Mouse (Mus musculus) gastrocnemius, adult 2 months (tissue): ENCODE results near the gene Bcl9l. TPM values are rescaled to one million over a fixed set of nuclear protein-coding genes. Genes with fewer than 3 reads are reported as not detected.

Experiments used
- DNase-seq: peaks from one replicate; pipeline ENCODE4 v3.0.0; 2022
- H3K27ac ChIP-seq: fragments of 200-600 bp; 2 replicates; pipeline ENCODE4 v1.8.1; 2022; ENCODE audit warnings: mild to moderate bottlenecking
- H3K4me3 ChIP-seq: fragments of 200-600 bp; 2 replicates; pipeline ENCODE4 v1.8.1; 2022; ENCODE audit warnings: mild to moderate bottlenecking, moderate library complexity
- CTCF ChIP-seq: fragments of 200-600 bp; IDR thresholded peaks from 2 replicates; pipeline ENCODE4 v1.8.1; 2022; ENCODE audit warnings: antibody characterized with exemption, mild to moderate bottlenecking, moderate library complexity
- intact Hi-C: fragments of 180-260 bp; cut with DNase I; formaldehyde crosslinking; loops from one replicate; pipeline ENCODE4 v1.15.1; 2025
- total RNA-seq, 2 experiments: library from RNA; stranded (reverse); gene quantifications; 2 replicates each; pipeline ENCODE4 v1.2.3; 2021

Bcl9l gene
- total RNA-seq, 2 experiments from 2014 or later = 38.3 to 43.6 TPM

DNA sequence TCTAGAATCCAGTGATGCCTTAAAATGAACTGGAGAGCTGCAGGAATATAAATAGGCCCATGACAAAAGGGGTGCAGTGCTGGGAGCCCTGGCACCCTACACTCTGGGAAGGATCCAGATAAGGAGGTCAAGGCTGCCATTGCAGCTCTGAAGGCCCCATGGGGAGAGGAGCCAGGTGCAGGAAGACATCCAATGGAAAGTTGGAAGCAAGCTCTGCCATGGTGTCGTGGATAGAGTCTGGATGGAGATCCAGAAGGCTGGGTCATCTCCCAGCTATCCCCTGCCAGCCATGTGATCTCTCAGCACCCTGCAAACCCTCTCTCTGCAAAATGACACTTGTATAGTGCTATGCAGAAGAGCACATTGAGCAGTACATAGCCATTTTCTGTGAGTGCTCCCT lies 8.3 kb upstream of the Bcl9l start:
- peak overlapping the region; percentile 90 for H3K27ac ChIP-seq
- TF ChIP-seq CTCF = no peak
- H3K4me3 ChIP-seq = no peak overlapping the region
- peak; percentile 93 for DNase-seq
- intact Hi-C loops = loop anchor here (2.0 kb wide), 1 partner anchor 20 kb away; the partner anchor contains the start of gene Upk2

DNA sequence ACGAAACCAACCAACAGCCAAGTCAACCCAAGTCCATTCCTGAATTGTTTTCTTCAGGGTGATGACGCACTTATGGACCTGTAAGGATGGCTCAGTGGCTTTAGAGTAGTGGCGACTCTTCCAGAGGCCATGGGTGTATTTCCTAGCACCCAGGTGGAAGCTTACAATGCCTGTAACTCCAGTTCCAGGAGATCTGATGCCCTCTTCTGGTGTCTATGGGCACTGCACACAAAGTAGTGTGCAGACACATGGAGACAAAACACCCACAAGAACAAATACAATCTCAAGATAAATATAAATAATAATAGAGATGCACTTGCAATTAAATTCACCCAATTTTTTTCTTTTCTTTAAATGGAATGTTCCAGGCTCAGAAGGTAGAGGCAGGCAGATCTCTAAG lies 6.7 kb upstream of the Bcl9l start:
- Histone ChIP-seq H3K27ac (no peak overlapping the region), H3K4me3 (no peak overlapping the region)
- peak; percentile 36; the same call in 1 of the 2 replicates for TF ChIP-seq CTCF
- DNase-seq = no peak
- intact Hi-C loops = loop anchor here (2.0 kb wide), 1 partner anchor 21 kb away; the partner anchor contains the start of gene Upk2

DNA sequence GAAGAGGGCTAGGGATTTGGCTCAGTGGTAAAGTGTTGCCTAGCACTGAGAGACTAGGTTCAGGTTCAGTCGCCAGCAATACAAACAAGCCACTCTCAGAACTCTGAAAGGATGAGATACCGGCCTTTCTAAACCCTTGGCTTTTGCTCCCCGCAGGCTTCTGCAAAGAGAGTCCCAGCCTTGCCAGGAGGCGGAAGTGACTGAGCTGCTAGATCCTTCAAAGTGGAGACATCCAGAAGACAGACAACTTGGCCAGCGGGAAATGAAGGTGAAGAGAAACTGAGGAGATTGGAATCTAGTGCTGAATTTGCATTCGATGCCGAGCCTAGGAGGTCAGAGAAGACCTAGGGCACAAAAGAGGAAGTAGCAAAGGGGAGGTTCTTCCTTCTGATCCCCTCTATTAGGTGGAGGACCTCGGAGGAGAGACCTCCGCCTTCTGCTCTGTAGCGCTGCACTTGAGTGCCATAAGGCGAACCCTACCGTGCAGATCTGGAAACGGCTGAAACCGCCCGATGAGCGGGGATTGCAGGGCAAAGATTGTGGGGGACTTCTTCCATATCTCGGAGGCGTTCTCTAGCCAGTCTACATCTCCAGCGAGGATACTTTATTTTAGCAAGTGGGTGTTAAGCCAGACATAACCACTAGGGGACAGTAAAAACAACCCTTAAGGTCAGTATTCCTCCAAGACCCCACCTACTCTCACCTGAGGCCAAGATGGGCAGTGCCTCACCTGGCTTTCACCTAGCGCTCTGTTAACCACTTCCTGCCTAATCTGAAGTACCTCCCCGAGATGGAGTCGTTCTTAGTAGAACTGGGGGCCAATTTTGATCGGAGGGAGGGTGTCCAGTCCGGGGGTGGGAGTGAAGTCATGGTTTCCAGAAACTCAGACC lies 5.0 kb upstream of the Bcl9l start:
- intact Hi-C loops = no loop called here
- Histone ChIP-seq H3K4me3 (peak overlapping the region; percentile 81), H3K27ac (peak overlapping the region; percentile 95)
- DNase-seq = peak; percentile 62
- peak; percentile 93; the same call in 1 of the 2 replicates for TF ChIP-seq CTCF

DNA sequence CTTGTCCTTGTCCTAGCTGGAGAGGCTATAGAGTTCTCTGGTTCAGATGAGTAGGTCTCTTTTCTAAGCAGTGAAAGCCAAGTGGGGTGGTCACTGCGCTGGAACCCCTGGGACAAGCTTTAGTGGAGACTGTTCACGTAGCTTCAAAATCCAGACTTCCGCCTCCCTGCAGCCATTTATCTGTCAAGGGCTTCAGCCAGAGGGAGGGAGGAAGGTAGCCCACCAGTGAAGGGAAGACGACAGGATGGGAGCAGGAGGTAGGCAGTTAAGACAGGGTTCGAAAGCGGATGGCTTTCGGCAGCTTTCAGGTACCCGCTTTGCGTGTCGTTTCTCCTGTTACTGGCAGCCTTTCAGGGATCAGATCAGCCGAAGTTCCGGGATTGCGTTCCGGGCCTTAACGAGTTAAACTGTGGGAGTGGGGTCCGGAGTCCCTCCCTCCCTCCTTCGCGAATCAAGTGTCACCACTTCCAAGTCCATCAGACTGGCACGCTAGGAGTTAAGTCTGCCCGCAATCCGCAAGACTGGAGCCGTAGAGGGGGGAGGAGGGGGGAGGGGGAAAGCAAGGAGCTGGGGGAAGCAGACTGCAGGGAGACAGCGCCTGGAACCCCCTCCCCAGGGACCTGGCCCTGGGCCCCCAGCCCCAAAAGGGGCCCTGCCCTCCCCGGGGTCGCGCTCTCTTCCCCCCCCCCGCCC lies 4.2 kb upstream of the Bcl9l start:
- intact Hi-C loops = no loop called here
- no peak for TF ChIP-seq CTCF
- peak; percentile 34 for DNase-seq
- peak overlapping the region; percentile 95 for H3K27ac ChIP-seq
- H3K4me3 ChIP-seq = peak overlapping the region; percentile 81

DNA sequence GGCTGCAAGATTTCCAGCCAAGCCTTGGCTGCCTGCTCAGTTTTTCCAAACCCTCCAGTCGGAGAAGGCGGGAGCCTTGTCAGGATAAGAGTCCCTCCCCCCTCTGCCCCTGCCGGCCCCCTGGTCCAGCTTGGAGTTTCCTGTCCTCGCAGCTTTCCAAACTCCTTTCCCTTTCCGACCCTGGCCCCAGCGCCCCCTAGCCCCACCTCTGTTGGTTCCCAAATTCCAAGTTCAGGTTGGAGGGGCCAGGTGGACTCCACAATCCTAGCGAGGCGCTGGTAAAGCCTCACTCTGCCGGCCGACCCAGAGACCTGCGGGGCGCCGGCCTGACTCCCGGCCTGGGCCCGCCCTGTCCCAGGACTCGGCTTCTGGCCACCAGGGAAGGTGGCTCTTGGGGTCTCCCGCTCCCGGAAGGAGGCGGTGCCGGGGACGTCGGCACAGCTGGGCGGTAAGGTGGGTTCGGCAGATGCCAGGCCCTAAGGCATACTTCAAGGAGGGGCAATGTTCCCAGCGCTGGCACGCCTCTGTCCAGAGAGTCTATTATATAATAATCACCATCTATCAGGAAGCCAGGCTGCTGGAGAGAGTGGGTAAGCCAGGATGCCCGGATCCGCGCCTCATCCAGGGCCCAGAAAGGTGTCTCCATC lies 3.5 kb upstream of the Bcl9l start:
- TF ChIP-seq CTCF = peak; percentile 23; the same call in 1 of the 2 replicates
- DNase-seq = peak; percentile 90
- H3K27ac ChIP-seq = peak overlapping the region; percentile 95
- intact Hi-C loops = no loop called here
- peak overlapping the region; percentile 81 for H3K4me3 ChIP-seq

DNA sequence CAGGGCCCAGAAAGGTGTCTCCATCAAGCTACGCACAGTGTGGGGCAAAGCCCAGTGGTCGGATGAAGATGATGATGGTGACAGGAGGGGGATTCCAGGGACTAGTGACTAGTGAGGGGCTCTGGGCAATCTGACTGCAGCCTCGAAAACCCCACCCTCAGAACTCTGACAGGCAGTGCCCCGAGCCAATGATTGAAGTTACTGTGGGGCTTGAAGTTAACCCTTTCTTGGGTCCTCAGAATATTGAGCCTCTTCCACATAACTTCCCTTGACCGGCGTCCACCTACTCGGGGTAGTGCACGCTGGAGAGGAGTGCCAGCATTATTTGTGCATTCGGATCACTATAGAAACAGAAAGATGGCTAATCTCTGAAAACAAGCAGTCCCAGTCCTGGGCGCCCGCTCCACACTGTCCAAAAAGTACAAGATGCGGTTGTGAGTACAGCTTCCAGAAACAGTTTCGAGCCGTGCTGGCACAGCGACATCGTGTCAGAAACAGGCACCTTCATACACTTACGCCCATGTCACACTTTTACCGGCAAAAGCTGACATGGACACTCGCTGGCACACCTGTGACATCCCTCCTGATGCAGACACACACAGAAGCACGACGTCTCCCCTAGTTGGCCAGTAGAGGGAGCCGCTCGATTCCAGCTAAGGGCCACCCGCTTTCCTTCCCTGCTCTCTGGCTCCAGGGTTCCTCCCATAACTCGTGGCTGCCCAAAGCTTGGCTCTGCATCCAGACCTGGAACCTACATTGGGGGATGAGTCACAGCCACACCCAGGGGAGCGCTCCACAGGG lies 2.8 kb upstream of the Bcl9l start:
- intact Hi-C loops = loop anchor here (1.0 kb wide), 2 partner anchors 22 to 125 kb away; no protein-coding TSS in a partner anchor
- peak; percentile 93 for DNase-seq
- Histone ChIP-seq H3K27ac (peak overlapping the region; percentile 95), H3K4me3 (peak overlapping the region; percentile 81)
- TF ChIP-seq CTCF = peak; percentile 93

DNA sequence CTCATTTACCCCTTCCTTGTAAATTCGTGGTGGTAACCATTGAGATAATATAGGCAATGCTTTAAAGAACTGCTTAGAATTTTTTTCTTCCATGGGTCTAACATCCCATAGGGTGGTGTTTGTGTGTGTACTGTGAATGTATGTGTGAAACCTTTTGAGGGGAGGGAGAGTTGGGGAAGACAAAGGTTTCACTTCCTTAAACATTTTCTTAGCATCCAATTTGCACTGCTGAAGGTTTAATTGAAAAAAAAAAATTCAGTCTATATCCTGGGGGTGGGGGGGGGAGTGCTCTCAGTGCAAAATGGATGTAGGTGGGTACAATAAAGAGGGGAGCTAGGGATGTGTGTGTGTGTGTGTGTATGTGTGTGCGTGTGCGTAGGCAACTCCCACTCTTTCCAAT lies 513 bp upstream of the Bcl9l start:
- DNase-seq = no peak
- peak overlapping the region; percentile 97 for H3K27ac ChIP-seq
- no peak for TF ChIP-seq CTCF
- intact Hi-C loops = no loop called here
- H3K4me3 ChIP-seq = peak overlapping the region; percentile 100

GRCm38 (mm10) chr9:44483041-44483509 lies 450 bp downstream of the Bcl9l start:
- Histone ChIP-seq H3K4me3 (peak overlapping the region; percentile 100), H3K27ac (peak overlapping the region; percentile 97)
- intact Hi-C loops = loop anchor here (1.0 kb wide), 1 partner anchor 16 kb away; no protein-coding TSS in a partner anchor
- TF ChIP-seq CTCF = no peak
- DNase-seq = peak; percentile 65

- no peak for TF ChIP-seq CTCF
- peak; percentile 82 for DNase-seq
- Histone ChIP-seq H3K4me3 (peak overlapping the region; percentile 100), H3K27ac (peak overlapping the region; percentile 97)
- intact Hi-C loops = loop anchor here (1.0 kb wide), 1 partner anchor 16 kb away; no protein-coding TSS in a partner anchor
Observed at GRCm38 (mm10) chr9:44483510-44484044, 952 bp downstream of the Bcl9l start.

DNA sequence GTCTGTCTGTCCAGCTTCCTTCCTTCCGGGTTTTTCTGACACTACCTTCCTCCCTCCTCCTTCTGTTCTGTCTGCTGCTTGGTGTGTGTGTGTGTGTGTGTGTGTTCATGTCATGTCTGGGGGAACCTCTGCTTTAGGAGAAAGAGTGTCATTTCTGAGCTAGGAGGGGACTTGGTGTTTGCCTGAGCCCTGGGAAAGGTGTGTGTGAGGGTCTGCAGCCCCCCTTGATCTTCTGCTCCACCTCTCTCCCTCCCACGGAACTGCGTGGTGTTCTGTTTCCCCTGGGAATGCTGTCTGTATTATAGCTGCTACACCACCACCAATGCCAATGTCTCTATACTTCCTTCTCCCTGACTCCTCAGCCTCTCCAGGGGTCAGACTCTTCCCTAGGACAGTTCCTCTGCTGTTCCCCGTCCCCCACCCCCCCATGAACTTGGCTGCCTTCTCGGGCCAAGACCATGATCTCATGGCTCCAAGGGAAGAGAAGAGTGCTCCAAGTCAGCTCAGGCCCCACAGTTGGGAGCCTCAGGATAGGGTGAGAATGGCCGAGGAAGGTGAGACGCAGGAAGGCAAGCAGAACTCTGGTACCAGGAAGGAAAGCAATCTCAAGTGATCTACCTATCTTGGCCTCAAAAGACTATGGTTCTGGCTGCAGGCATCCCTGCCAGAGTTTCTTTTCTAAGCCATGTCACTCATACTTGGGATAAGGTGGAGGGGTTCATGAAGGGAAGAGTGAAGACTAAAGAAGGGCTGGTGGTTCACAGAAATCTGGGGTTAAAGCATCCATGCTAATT lies 1.9 kb downstream of the Bcl9l start:
- intact Hi-C loops = no loop called here
- TF ChIP-seq CTCF = no peak
- peak; percentile 46 for DNase-seq
- Histone ChIP-seq H3K4me3 (peak overlapping the region; percentile 100), H3K27ac (peak overlapping the region; percentile 97)
